Mouse (Mus musculus) midbrain, embryonic 16.5 days (tissue): ENCODE data around the gene Car5a. TPM values are rescaled to one million over a fixed set of nuclear protein-coding genes. Genes with fewer than 3 reads are reported as not detected.

Experiments used
- ATAC-seq: fragments of 200-750 bp; cut with Nextera tagmentation; 2 replicates; pipeline ENCODE4 v1.8.0; 2017; ENCODE audit warnings: moderate TSS enrichment
- H3K27ac ChIP-seq: fragments of 300-500 bp; sonication (generic); 2 replicates; pipeline ENCODE4 v1.5.1; 2014; ENCODE audit warnings: mild to moderate bottlenecking, low read length, mixed read lengths
- H3K27me3 ChIP-seq: fragments of 300-500 bp; sonication (generic); 2 replicates; pipeline ENCODE4 v1.6.1; 2014; ENCODE audit warnings: low read depth, low read length, mixed read lengths; ENCODE audit not compliant: control insufficient read depth, insufficient read depth
- H3K36me3 ChIP-seq: fragments of 300-500 bp; sonication (generic); 2 replicates; pipeline ENCODE4 v1.6.1; 2014; ENCODE audit warnings: mild to moderate bottlenecking, low read length, moderate library complexity, mixed read lengths; ENCODE audit not compliant: control insufficient read depth, insufficient read depth
- H3K4me1 ChIP-seq: fragments of 300-500 bp; sonication (generic); 2 replicates; pipeline ENCODE4 v1.6.1; 2014; ENCODE audit warnings: mild to moderate bottlenecking, low read length, mixed read lengths; ENCODE audit not compliant: control insufficient read depth, insufficient read depth
- H3K4me2 ChIP-seq: fragments of 300-500 bp; sonication (generic); 2 replicates; pipeline ENCODE4 v1.6.1; 2014; ENCODE audit warnings: mild to moderate bottlenecking, low read length, mixed read lengths
- H3K4me3 ChIP-seq: fragments of 300-500 bp; sonication (generic); 2 replicates; pipeline ENCODE4 v1.5.1; 2014; ENCODE audit warnings: low read depth, mild to moderate bottlenecking, low read length, moderate library complexity, mixed read lengths
- H3K9ac ChIP-seq: fragments of 300-500 bp; sonication (generic); 2 replicates; pipeline ENCODE4 v1.6.1; 2014; ENCODE audit warnings: low read depth, low read length, mixed read lengths
- H3K9me3 ChIP-seq: fragments of 300-500 bp; sonication (generic); replicated peaks from 2 replicates; pipeline ENCODE4 v1.6.1; 2014; ENCODE audit warnings: mild to moderate bottlenecking, low read length, mixed read lengths; ENCODE audit not compliant: control insufficient read depth, poor library complexity, severe bottlenecking
- WGBS: fragments of 180-500 bp; shearing (Covaris S2); extraction: QIAGEN DNeasy Blood & Tissue Kit; methylation state at CpG from one replicate; pipeline ENCODE4 v1.1.7; 2014; 5-methylcytosine and 5-hydroxymethylcytosine counted together
- polyA plus RNA-seq: library from polyadenylated mRNA; unstranded; fragments of >200 nt; fragmentation: Nextera tagmentation; extraction: Ambion mirVana; gene quantifications from 2 replicates; pipeline ENCODE4 v1.2.1, GENCODE M21; 2015

Car5a gene
- polyA plus RNA-seq, 1 experiment from 2014 or later, result 0.55 TPM

DNA sequence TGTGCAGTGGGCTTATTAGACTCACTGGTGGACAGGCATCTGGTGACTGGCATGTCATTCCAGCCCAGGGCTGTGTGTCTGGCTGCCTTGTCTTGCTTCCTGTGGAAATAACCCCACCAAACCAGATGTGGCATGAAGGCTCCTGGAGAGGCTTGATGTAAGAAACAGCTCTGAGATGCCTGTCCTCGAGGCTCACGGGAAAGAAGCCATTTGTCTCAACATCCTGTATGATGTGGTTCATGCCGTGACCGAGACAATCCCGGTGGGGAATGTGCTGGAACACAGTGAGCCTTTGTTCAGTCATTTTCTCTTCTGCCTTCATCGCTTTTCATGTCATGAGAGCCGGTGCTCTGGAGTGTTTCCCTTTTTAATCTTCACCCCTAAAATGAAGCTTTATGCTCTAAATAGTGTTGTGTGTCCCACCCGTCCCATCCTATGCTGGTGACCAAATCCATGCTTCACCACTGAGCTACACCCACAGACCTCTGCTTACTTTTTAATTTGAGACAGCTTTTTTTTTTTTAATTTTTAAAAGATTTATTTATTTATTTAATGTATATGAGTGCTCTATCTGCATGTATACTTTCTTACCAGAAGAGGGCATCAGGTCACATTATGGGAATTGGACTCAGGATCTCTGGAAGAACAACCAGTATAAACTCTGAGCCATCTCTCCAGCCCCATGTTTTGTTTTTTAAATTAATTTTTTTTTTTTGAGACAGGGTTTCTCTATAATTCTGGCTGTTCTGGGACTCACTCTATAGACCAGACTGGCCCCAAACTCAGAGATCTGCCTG, 20.2 kb upstream of the Car5a start:
- no peak for ATAC-seq
- no peak overlapping the region for H3K4me3 ChIP-seq

DNA sequence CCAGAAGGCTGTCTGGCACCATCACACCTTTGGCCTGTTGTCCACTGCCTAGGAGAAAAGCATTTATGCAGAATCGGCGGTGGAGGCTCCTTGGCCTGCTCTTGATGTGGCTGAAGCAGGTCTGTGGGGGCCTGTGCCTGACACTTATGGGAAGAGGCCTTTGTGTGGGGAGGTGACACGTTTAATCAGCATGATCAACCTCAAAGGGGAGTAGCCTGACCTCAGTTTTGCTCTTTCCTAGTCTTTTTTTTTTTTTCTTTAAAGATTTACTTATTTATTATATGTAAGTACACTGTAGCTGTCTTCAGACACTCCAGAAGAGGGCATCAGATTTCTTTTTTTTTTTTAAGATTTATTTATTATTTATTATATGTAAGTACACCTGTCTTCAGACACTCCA, 18.2 kb upstream of the Car5a start:
- Histone ChIP-seq H3K4me1 (peaks cover 15% of the 10 kb centered on the region), H3K4me3 (no peak overlapping the region), H3K4me2 (no peak overlapping the region), H3K9me3 (no peaks in the 10 kb centered on the region), H3K27ac (no peak overlapping the region), H3K27me3 (no peaks in the 10 kb centered on the region), H3K9ac (no peak overlapping the region), H3K36me3 (no peaks in the 10 kb centered on the region)
- WGBS, result 76% methylated on average over 3 of the region's 3 CpGs
- ATAC-seq, result no peak

More for the DNA sequence above, 20.2 kb upstream of the Car5a start:
- WGBS, result 78% methylated on average over 8 of the region's 8 CpGs
- Histone ChIP-seq H3K27me3 (no peaks in the 10 kb centered on the region), H3K9ac (no peak overlapping the region), H3K36me3 (no peaks in the 10 kb centered on the region), H3K27ac (no peak overlapping the region), H3K4me2 (no peak overlapping the region), H3K4me1 (peaks cover 20% of the 10 kb centered on the region), H3K9me3 (no peaks in the 10 kb centered on the region)

DNA sequence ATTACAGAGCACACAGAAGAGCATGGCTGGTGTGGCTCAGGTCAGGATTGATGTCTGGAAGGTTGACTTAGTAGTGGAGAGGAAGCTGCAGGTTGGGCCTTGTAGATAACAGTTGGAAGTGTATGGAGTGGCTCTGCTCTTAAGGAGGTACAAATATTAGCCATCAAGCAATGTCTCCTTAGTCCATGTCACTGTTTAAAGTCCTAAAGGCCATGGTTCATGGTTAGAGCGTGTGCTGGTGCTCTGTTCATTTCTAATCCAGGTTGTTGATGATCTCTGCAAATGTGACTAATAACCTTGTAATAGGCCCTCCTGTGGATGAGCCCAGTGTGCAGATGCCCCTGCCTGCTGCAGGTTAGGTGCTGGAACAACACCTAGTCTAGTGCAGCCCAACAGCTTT, 13.7 kb upstream of the Car5a start:
- Histone ChIP-seq H3K4me3 (no peak overlapping the region), H3K9me3 (no peaks in the 10 kb centered on the region), H3K4me2 (no peak overlapping the region), H3K27me3 (no peaks in the 10 kb centered on the region), H3K4me1 (peaks cover 2% of the 10 kb centered on the region; the same call in 1 of the 2 replicates), H3K36me3 (no peaks in the 10 kb centered on the region; the same call in 1 of the 2 replicates), H3K9ac (no peak overlapping the region), H3K27ac (no peak overlapping the region)
- no peak for ATAC-seq
- 93% methylated on average over 1 of the region's 1 CpGs for WGBS

DNA sequence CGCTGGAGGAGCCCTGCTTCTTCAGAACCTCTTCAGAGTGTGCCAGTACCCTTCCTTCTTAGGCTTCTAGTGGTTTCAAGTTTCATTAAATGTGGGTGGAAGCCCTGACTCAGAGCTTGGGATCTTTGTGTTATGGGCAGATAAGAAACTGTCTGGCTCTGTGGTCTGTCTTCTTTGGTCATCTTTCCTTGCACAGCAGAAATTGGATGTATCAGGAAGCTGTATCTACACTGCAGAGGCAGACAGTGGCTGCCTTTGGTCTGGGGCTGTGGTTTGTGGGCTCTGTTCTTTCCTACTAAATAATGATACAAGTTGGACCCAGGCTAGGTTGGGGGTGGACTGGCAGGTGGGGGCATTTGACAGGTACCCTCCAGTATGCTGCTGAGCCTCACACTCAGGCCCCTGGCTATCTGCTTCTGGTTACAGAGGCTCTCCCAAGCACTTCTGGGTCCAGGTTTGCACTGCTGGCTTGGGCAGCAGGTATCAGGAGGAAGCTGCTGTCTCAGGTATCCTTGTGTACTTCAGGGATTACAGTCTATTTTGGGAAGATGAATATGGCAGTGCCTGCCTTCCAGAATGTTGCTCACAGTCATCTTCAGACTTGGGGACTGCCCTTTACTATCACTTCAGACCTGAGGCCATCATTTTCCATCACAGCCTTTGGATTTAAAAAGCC, 11.3 kb upstream of the Car5a start:
- Histone ChIP-seq H3K4me3 (no peak overlapping the region), H3K9me3 (no peaks in the 10 kb centered on the region), H3K4me1 (peaks cover 19% of the 10 kb centered on the region), H3K27ac (no peak overlapping the region), H3K9ac (no peak overlapping the region), H3K4me2 (no peak overlapping the region), H3K27me3 (no peaks in the 10 kb centered on the region), H3K36me3 (no peaks in the 10 kb centered on the region; the same call in 1 of the 2 replicates)
- ATAC-seq, result no peak
- 89% methylated on average over 1 of the region's 1 CpGs for WGBS

DNA sequence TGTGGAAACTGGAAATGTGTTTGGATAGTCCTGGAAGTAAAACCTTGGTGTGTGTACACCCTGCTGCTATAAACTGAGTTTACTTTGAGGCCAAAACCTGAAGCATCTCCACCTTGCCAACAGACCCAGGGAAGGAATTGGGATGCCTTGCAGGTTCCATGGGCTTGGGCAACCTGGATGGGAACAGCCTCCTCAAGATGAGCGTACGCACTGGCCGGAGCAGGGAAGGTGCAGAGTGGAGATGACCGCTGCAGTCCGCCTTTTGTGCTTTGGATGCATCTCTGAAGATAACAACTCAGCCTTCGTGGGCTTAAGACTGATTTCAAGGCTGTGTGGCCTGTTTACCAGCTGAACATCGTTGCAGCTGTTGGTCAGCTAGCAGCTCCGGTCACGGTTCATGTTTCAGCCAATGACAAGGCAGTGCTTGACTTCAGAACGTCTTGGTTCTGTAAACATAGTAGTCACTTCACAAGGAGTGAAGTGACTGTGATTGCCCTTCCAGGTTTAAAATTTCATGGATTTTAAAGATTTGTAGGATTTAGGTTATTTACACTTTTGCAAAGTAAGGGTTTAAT, 10.4 kb upstream of the Car5a start:
- no peaks in the 10 kb centered on the region; the same call in 1 of the 2 replicates for H3K36me3 ChIP-seq
- no peak overlapping the region for H3K9ac ChIP-seq
- no peak for ATAC-seq
- no peak overlapping the region for H3K4me3 ChIP-seq
- H3K27ac ChIP-seq, result no peak overlapping the region
- no peaks in the 10 kb centered on the region for H3K9me3 ChIP-seq
- H3K4me1 ChIP-seq, result peaks cover 19% of the 10 kb centered on the region
- no peak overlapping the region for H3K4me2 ChIP-seq
- WGBS, result 91% methylated on average over 10 of the region's 10 CpGs
- no peaks in the 10 kb centered on the region for H3K27me3 ChIP-seq

DNA sequence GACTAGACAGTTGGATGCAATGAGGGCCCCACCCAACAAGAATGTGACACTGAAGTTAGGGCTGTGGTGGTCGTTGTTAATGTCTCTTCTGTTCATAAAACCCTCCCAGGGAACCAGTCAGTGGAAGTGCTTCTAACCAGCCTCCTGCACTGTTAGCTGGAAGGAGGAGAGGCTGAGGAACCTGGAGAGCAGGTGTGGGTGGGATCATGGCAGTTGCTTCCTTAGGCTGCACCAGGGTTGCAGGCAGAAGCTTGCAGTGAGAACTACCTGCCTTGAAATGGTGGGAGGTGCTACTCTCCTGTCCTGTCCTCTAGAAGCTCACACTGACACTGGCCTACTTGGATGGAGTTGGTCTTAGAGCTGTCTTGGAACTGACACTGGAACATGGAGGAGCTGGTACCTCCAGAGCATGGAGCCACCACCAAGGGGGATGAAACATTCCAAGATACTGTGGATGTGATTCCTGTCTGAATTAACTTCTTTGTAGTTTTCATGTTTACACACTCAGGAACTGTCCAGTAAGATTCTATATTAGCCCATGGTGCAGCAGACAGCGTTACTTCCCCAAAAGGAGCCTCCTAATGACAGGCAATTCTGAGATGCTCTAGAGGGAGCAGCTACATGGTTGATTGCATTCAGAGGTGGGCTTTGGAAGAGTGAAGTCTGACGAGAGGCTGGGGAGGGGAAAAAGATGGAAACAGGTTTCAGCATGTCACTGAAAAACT, 9.3 kb upstream of the Car5a start:
- Histone ChIP-seq H3K36me3 (no peaks in the 10 kb centered on the region; the same call in 1 of the 2 replicates), H3K4me3 (no peak overlapping the region), H3K9ac (no peak overlapping the region), H3K4me1 (peaks cover 22% of the 10 kb centered on the region), H3K27me3 (no peaks in the 10 kb centered on the region), H3K27ac (no peak overlapping the region), H3K9me3 (no peaks in the 10 kb centered on the region), H3K4me2 (no peak overlapping the region)
- WGBS, result 74% methylated on average over 3 of the region's 3 CpGs
- no peak for ATAC-seq

DNA sequence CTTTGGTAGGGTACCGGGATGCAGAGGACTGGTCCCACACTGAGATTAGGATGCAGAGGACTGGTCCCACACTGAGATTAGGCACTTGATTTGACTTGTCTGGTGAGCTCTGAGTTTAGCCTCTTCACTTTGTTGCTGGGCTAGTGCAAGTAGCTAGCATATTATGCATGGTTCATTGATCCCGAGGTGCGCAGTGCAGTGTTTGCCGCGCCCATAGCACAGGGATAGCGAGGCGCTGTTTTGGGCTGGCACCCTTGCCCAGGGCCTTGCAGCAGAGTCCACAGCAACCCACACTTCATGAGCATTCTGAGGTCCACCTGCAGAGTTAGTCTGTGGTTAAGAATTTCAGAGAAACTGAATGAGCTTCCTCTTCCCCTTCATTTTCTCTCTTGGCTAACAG, 8.1 kb upstream of the Car5a start:
- ATAC-seq, result no peak
- Histone ChIP-seq H3K9ac (peak overlapping the region; percentile 37; the same call in 1 of the 2 replicates), H3K36me3 (no peaks in the 10 kb centered on the region; the same call in 1 of the 2 replicates), H3K4me1 (peaks cover 28% of the 10 kb centered on the region), H3K4me3 (no peak overlapping the region), H3K27me3 (no peaks in the 10 kb centered on the region), H3K27ac (no peak overlapping the region), H3K9me3 (no peaks in the 10 kb centered on the region), H3K4me2 (0 out of 2 replicates have a peak overlapping the region, but pooled peaks have one; percentile 20)
- WGBS, result 84% methylated on average over 7 of the region's 7 CpGs

DNA sequence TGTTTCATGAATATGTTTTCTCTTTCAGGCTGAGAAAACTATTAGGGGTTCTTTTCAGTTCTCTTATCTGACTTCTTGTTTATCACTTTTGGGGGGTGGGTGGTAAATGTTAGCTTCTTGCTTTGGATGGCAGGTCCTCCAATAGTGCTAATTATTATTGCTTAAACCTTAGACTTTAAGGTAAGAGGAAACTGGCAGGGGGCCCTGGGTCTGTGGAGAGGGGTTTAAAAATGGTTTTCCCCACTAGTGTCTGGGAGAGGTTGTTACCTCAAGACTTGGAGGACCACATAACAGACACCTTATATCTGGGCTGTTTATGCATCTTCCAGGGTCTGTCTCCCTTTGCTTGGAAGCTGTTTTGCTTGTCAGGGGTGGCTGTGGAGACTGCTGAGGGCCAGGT, 7.4 kb upstream of the Car5a start:
- Histone ChIP-seq H3K27me3 (no peaks in the 10 kb centered on the region), H3K4me2 (peak overlapping the region; percentile 97; the same call in 1 of the 2 replicates), H3K4me3 (no peak overlapping the region), H3K9me3 (no peaks in the 10 kb centered on the region), H3K36me3 (no peaks in the 10 kb centered on the region; the same call in 1 of the 2 replicates), H3K27ac (no peak overlapping the region), H3K4me1 (peaks cover 34% of the 10 kb centered on the region), H3K9ac (peak overlapping the region; percentile 37; the same call in 1 of the 2 replicates)
- ATAC-seq, result no peak
